ENCODE assay signal across 8 mouse cellular contexts in genomic region chr5:113796401-113797148, GRCm38 (mm10). TPM values are rescaled to one million over a fixed set of nuclear protein-coding genes. Genes with fewer than 3 reads are reported as not detected.
A peak's percentile ranks its signal among the peaks of the same experiment; 100 is the strongest.
DNase-seq lines count a peak whose midpoint lies in the region; ATAC-seq and TF ChIP-seq lines count a peak whose summit lies in the region.
"Had no signal": no experiment of that assay in that cellular context is flagged by ENCODE, and none has a peak within 500 bp of the region (broad histone marks: within the 10 kb centered on the region; RNA-seq: fewer than 3 reads in every experiment).

No protein-coding gene starts in this region.

- ATAC-seq in kidney, postnatal 0 days (replicated peaks; ENCODE audit: low FRiP score, low read depth), result no peak
- peak; percentile 24; the same call in 1 of the 2 replicates for ATAC-seq in embryonic facial prominence, embryonic 15.5 days (ENCODE audit: insufficient number of reproducible peaks, low FRiP score, low TSS enrichment, low read depth)
- no peak; the same call in 1 of the 2 replicates for ATAC-seq in liver, embryonic 16.5 days (ENCODE audit: low read depth)
- no peak for ATAC-seq in CD4-positive, CD25-positive, alpha-beta regulatory T cell, adult 4 months

- H3K9ac ChIP-seq in kidney, postnatal 0 days (ENCODE audit: low read depth, low read length), result peak overlapping the region; percentile 19; the same call in 1 of the 2 replicates
- H3K9ac ChIP-seq in embryonic facial prominence, embryonic 15.5 days, result 0 out of 2 replicates have a peak overlapping the region, but pooled peaks have one; percentile 1
- H3K9ac ChIP-seq in liver, embryonic 16.5 days (ENCODE audit: low read depth, low read length), result peak overlapping the region; percentile 11; the same call in 1 of the 2 replicates

- H3K27me3 ChIP-seq in kidney, postnatal 0 days (ENCODE audit: insufficient read depth, low read length), result no peaks in the 10 kb centered on the region
- no peaks in the 10 kb centered on the region for H3K27me3 ChIP-seq in embryonic facial prominence, embryonic 15.5 days
- H3K27me3 ChIP-seq in liver, embryonic 16.5 days (ENCODE audit: control insufficient read depth, insufficient read depth, low read depth, low read length), result no peaks in the 10 kb centered on the region

- no peaks in the 10 kb centered on the region for H3K36me3 ChIP-seq in kidney, postnatal 0 days (ENCODE audit: insufficient read depth, low read length)
- H3K36me3 ChIP-seq in embryonic facial prominence, embryonic 15.5 days, result peaks cover 23% of the 10 kb centered on the region
- H3K36me3 ChIP-seq in liver, embryonic 16.5 days (ENCODE audit: control insufficient read depth, insufficient read depth), result no peaks in the 10 kb centered on the region

- peak overlapping the region; percentile 51 for H3K4me2 ChIP-seq in kidney, postnatal 0 days (ENCODE audit: low read length)
- H3K4me2 ChIP-seq in embryonic facial prominence, embryonic 15.5 days (replicated peaks), result peak overlapping the region; percentile 64
- H3K4me2 ChIP-seq in liver, embryonic 16.5 days (ENCODE audit: low read depth, low read length), result peak overlapping the region; percentile 9; the same call in 1 of the 2 replicates

- WGBS in kidney, postnatal 0 days, result 9% methylated on average over 13 of the region's 13 CpGs
- WGBS in embryonic facial prominence, embryonic 15.5 days, result 5% methylated on average over 13 of the region's 13 CpGs
- WGBS in liver, embryonic 16.5 days (ENCODE audit: insufficient replicate concordance), result 4% methylated on average over 13 of the region's 13 CpGs

- 0 out of 2 replicates have a peak overlapping the region, but pooled peaks have one; percentile 32 for H3K27ac ChIP-seq in kidney, postnatal 0 days
- H3K27ac ChIP-seq in embryonic facial prominence, embryonic 15.5 days (replicated peaks), result peak overlapping the region; percentile 83
- no peak overlapping the region for H3K27ac ChIP-seq in liver, embryonic 16.5 days (ENCODE audit: low read length)
- H3K27ac ChIP-seq: layer of hippocampus, adult 2 months had no signal

- H3K9me3 ChIP-seq in kidney, postnatal 0 days (replicated peaks; ENCODE audit: low read length), result no peaks in the 10 kb centered on the region
- no peaks in the 10 kb centered on the region for H3K9me3 ChIP-seq in embryonic facial prominence, embryonic 15.5 days (replicated peaks)
- H3K9me3 ChIP-seq in liver, embryonic 16.5 days (replicated peaks; ENCODE audit: control insufficient read depth, low read length), result no peaks in the 10 kb centered on the region

- peaks cover 36% of the 10 kb centered on the region; the same call in 1 of the 2 replicates for H3K4me1 ChIP-seq in kidney, postnatal 0 days (replicated peaks; ENCODE audit: insufficient read depth, low read length)
- H3K4me1 ChIP-seq in embryonic facial prominence, embryonic 15.5 days, result peaks cover 75% of the 10 kb centered on the region
- H3K4me1 ChIP-seq in liver, embryonic 16.5 days (ENCODE audit: control insufficient read depth, low read depth, low read length), result peaks cover 3% of the 10 kb centered on the region

- no peak for TF ChIP-seq CTCF in kidney, postnatal 0 days (IDR thresholded peaks at IDR 0.05; ENCODE audit: low read depth)

- 0 out of 2 replicates have a peak overlapping the region, but pooled peaks have one; percentile 0 for H3K4me3 ChIP-seq in kidney, postnatal 0 days (replicated peaks; ENCODE audit: low read depth, low read length)
- peak overlapping the region; percentile 54 for H3K4me3 ChIP-seq in embryonic facial prominence, embryonic 15.5 days (replicated peaks)
- H3K4me3 ChIP-seq in liver, embryonic 16.5 days (ENCODE audit: low read depth, low read length), result no peak overlapping the region
- H3K4me3 ChIP-seq: layer of hippocampus, adult 2 months had no signal

- peak; percentile 67 for DNase-seq in kidney, postnatal 0 days (ENCODE audit: low spot score)
- no peak for DNase-seq in kidney, adult 18-20 months
- DNase-seq in embryo, embryonic 10 days (ENCODE audit: low spot score), result peak; percentile 81
- DNase-seq in thymus, postnatal 25 days, result no peak

RNA-seq across cellular contexts. Expression of gene Tmem119, which starts 3.7 kb away (rescaled TPM):
- 37.3 and 40.4 TPM in 2 replicates for polyA plus RNA-seq in kidney, postnatal 0 days (2015; fragmentation: Nextera tagmentation; extraction: Ambion mirVana)
- polyA plus RNA-seq in embryonic facial prominence, embryonic 15.5 days (2015; fragmentation: Nextera tagmentation; extraction: Ambion mirVana), result 197 and 220 TPM in 2 replicates
- 3.6 and 4.5 TPM in 2 replicates for polyA plus RNA-seq in liver, embryonic 16.5 days (2015; fragmentation: Nextera tagmentation; extraction: Ambion mirVana)
- polyA plus RNA-seq in CD4-positive, CD25-positive, alpha-beta regulatory T cell, adult 4 months (2017; shearing (Covaris generic)), result not detected

RNA-seq across cellular contexts. Expression of gene Iscu, which starts 24.0 kb away (rescaled TPM):
- polyA plus RNA-seq in kidney, postnatal 0 days (2015; fragmentation: Nextera tagmentation; extraction: Ambion mirVana), result 187 and 202 TPM in 2 replicates
- 102 and 106 TPM in 2 replicates for polyA plus RNA-seq in embryonic facial prominence, embryonic 15.5 days (2015; fragmentation: Nextera tagmentation; extraction: Ambion mirVana)
- polyA plus RNA-seq in liver, embryonic 16.5 days (2015; fragmentation: Nextera tagmentation; extraction: Ambion mirVana), result 82.4 and 83.7 TPM in 2 replicates
- polyA plus RNA-seq in CD4-positive, CD25-positive, alpha-beta regulatory T cell, adult 4 months (2017; shearing (Covaris generic)), result 10 to 100 TPM in 1 of 2 experiments, 1 to 10 TPM in 1; 7.1 to 10.8 TPM

RNA-seq across cellular contexts. Expression of gene Sart3, which starts 24.3 kb away (rescaled TPM):
- 27.2 and 27.7 TPM in 2 replicates for polyA plus RNA-seq in kidney, postnatal 0 days (2015; fragmentation: Nextera tagmentation; extraction: Ambion mirVana)
- polyA plus RNA-seq in embryonic facial prominence, embryonic 15.5 days (2015; fragmentation: Nextera tagmentation; extraction: Ambion mirVana), result 47.9 and 48.0 TPM in 2 replicates
- 13.9 and 15.7 TPM in 2 replicates for polyA plus RNA-seq in liver, embryonic 16.5 days (2015; fragmentation: Nextera tagmentation; extraction: Ambion mirVana)
- 10 to 100 TPM; 13.6 to 15.4 TPM for polyA plus RNA-seq in CD4-positive, CD25-positive, alpha-beta regulatory T cell, adult 4 months (2017; shearing (Covaris generic))

RNA-seq across cellular contexts. Expression of gene Selplg, which starts 35.9 kb away (rescaled TPM):
- 2.1 and 2.4 TPM in 2 replicates for polyA plus RNA-seq in kidney, postnatal 0 days (2015; fragmentation: Nextera tagmentation; extraction: Ambion mirVana)
- 5.3 TPM in 2 replicates for polyA plus RNA-seq in embryonic facial prominence, embryonic 15.5 days (2015; fragmentation: Nextera tagmentation; extraction: Ambion mirVana)
- polyA plus RNA-seq in liver, embryonic 16.5 days (2015; fragmentation: Nextera tagmentation; extraction: Ambion mirVana), result 14.1 and 15.4 TPM in 2 replicates
- 100 to 1,000 TPM; 473 to 498 TPM for polyA plus RNA-seq in CD4-positive, CD25-positive, alpha-beta regulatory T cell, adult 4 months (2017; shearing (Covaris generic))

Comparison
In these comparisons a context has a peak if more than half of its experiments do, and no peak if none do; other contexts are left out.
1. DNase-seq: peak in kidney, postnatal 0 days (single experiment) and embryo, embryonic 10 days (single experiment); none in kidney, adult 18-20 months (single experiment) and thymus, postnatal 25 days (single experiment).
2. H3K4me2 ChIP-seq: peak in every context shown above with its lines; median percentile 64 in embryonic facial prominence, embryonic 15.5 days; 51 in kidney, postnatal 0 days; 9 in liver, embryonic 16.5 days.
3. Peak in every context shown above with its lines, with median percentiles within 50 percentile points of each other: H3K9ac ChIP-seq.